Mouse (Mus musculus) ES-Bruce4 (cell line): ENCODE results near the gene Olfr354. TPM values are rescaled to one million over a fixed set of nuclear protein-coding genes. Genes with fewer than 3 reads are reported as not detected.

Experiments
- H3K27ac ChIP-seq: 2 replicates; pipeline ENCODE4 v1.5.1; 2012; ENCODE audit warnings: low read length, inconsistent platforms; ENCODE audit not compliant: insufficient read depth
- H3K27me3 ChIP-seq: 2 replicates; pipeline ENCODE4 v1.6.1; 2012; ENCODE audit warnings: mild to moderate bottlenecking, low read length, inconsistent platforms; ENCODE audit not compliant: control insufficient read depth, poor library complexity, insufficient read depth, severe bottlenecking
- H3K36me3 ChIP-seq: 2 replicates; pipeline ENCODE4 v1.6.1; 2012; ENCODE audit warnings: inconsistent platforms, mild to moderate bottlenecking, low read length, moderate library complexity; ENCODE audit not compliant: control insufficient read depth, poor library complexity, insufficient read depth, severe bottlenecking
- H3K4me1 ChIP-seq: one replicate; pipeline ENCODE4 v1.8.1; 2011; ENCODE audit warnings: low read length; ENCODE audit not compliant: control insufficient read depth, insufficient read depth
- H3K4me3 ChIP-seq: 2 replicates; pipeline ENCODE4 v1.5.1; 2011; ENCODE audit warnings: low read depth, mild to moderate bottlenecking, low read length
- H3K9ac ChIP-seq: 2 replicates; pipeline ENCODE4 v1.6.1; 2012; ENCODE audit warnings: low read depth, mild to moderate bottlenecking, inconsistent platforms; ENCODE audit not compliant: poor library complexity, severe bottlenecking
- H3K9me3 ChIP-seq: replicated peaks from 2 replicates; pipeline ENCODE4 v1.6.1; 2012; ENCODE audit warnings: mild to moderate bottlenecking, low read length, inconsistent platforms; ENCODE audit not compliant: control insufficient read depth, poor library complexity, insufficient read depth, severe bottlenecking
- CTCF ChIP-seq: IDR thresholded peaks from one replicate; pipeline ENCODE4 v1.8.1; 2011; ENCODE audit warnings: low read depth, low read length
- EP300 ChIP-seq: IDR thresholded peaks from 2 replicates; pipeline ENCODE4 v1.6.1; 2011; ENCODE audit warnings: low read depth, low read length; ENCODE audit not compliant: insufficient read depth
- POLR2A ChIP-seq: IDR thresholded peaks from one replicate; pipeline ENCODE4 v1.8.1; 2011; ENCODE audit warnings: low read length; ENCODE audit not compliant: insufficient read depth
- polyA plus RNA-seq: library from polyadenylated mRNA; stranded (reverse); fragments of >200 nt; gene quantifications from 2 replicates; pipeline ENCODE4 v1.2.4, GENCODE M21; 2011; ENCODE audit warnings: low read depth; ENCODE audit not compliant: missing spikeins, insufficient read depth, insufficient read length

The Olfr354 gene
- polyA plus RNA-seq, 1 experiment: not detected

DNA sequence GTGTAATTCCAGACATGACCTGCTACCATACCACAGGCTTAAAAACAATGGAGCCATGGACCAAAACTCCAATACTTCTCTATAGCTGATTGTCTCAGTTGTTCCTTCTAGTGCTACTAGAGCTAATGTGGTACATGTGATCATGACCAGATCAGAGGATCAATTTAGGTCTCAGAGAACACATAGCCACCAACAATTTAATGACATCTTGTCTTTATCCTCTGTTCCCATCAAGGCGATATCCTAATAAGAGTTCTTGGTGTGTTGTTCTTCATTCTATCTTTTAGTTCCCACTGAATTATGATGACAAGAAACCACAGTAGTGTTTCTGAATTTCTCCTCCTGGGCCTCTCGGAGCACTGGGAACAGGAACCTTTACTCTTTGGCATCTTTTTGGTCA, 31.3 kb downstream of the Olfr354 start, which contains the start of gene Olfr356:
Olfr356 (plus strand) TSS at position 301 of the 400 bp plus-strand sequence.
- Histone ChIP-seq H3K27ac (no peak within 1 kb of the TSS), H3K36me3 (no peaks in the 10 kb centered on the region), H3K9ac (no peak within 1 kb of the TSS), H3K27me3 (no peaks in the 10 kb centered on the region), H3K4me3 (no peak within 1 kb of the TSS), H3K9me3 (no peaks in the 10 kb centered on the region), H3K4me1 (no peaks in the 10 kb centered on the region)
- TF ChIP-seq EP300: no peak
- no peak for TF ChIP-seq POLR2A
- TF ChIP-seq CTCF: no peak

Other genes starting within 250 kb of the Olfr354 start
- not detected in 2 replicates for gene Olfr346, start 219.9 kb upstream of the Olfr354 start, polyA plus RNA-seq
- not detected in 2 replicates for gene Olfr347, start 173.8 kb upstream of the Olfr354 start, polyA plus RNA-seq
- not detected in 2 replicates for gene Olfr348, start 121.4 kb upstream of the Olfr354 start, polyA plus RNA-seq
- not detected in 2 replicates for gene Olfr50, start 115.1 kb upstream of the Olfr354 start, polyA plus RNA-seq
- gene Olfr3, start 88.6 kb upstream of the Olfr354 start, polyA plus RNA-seq: not detected in 2 replicates
- not detected in 2 replicates for gene Olfr350, start 59.4 kb upstream of the Olfr354 start, polyA plus RNA-seq
- gene Olfr351, start 43.0 kb upstream of the Olfr354 start, polyA plus RNA-seq: not detected in 2 replicates
- 0.18 and 0.53 TPM in 2 replicates for gene Olfr352, start 37.2 kb upstream of the Olfr354 start, polyA plus RNA-seq
- not detected in 2 replicates for gene Olfr353, start 12.7 kb upstream of the Olfr354 start, polyA plus RNA-seq
- gene Olfr355, start 23.2 kb downstream of the Olfr354 start, polyA plus RNA-seq: not detected in 2 replicates
- gene Olfr356, start 31.4 kb downstream of the Olfr354 start, polyA plus RNA-seq: not detected in 2 replicates
- not detected in 2 replicates for gene Olfr357, start 88.1 kb downstream of the Olfr354 start, polyA plus RNA-seq
- gene Olfr358, start 103.7 kb downstream of the Olfr354 start, polyA plus RNA-seq: not detected in 2 replicates
- gene Olfr360, start 160.1 kb downstream of the Olfr354 start, polyA plus RNA-seq: not detected in 2 replicates
- not detected in 2 replicates for gene Olfr361, start 183.6 kb downstream of the Olfr354 start, polyA plus RNA-seq
- not detected in 2 replicates for gene Olfr362, start 212.2 kb downstream of the Olfr354 start, polyA plus RNA-seq
- gene Olfr364-ps1, start 233.6 kb downstream of the Olfr354 start, polyA plus RNA-seq: not detected in 2 replicates